Mouse (Mus musculus): ENCODE measurements at regions not wholly inside any gene's neighbourhood (a gene's known extent, or its start where the extent isn't known, plus 50 kb on each side); places are given as distances from the start of the nearest gene placed in this dataset.

GRCm38 (mm10) chr2:128386846-128387621 lies 204.0 kb upstream of the Spdye4c start:
- WGBS (ENCODE audit: insufficient replicate concordance): 57% methylated on average over 4 of the region's 4 CpGs
- no peak overlapping the region for H3K27ac ChIP-seq (replicated peaks)
- peaks cover 10% of the 10 kb centered on the region for H3K27me3 ChIP-seq
- no peak overlapping the region for H3K4me3 ChIP-seq (replicated peaks)
- H3K9me3 ChIP-seq (replicated peaks): no peaks in the 10 kb centered on the region
- no peaks in the 10 kb centered on the region for H3K36me3 ChIP-seq (replicated peaks)
- ATAC-seq (ENCODE audit: insufficient read depth): no peak
- no peaks in the 10 kb centered on the region for H3K4me1 ChIP-seq (replicated peaks)
- no peak overlapping the region for H3K9ac ChIP-seq
- no peak overlapping the region for H3K4me2 ChIP-seq

- Histone ChIP-seq H3K9ac (no peak overlapping the region), H3K4me3 (replicated peaks) (no peak overlapping the region), H3K36me3 (replicated peaks) (no peaks in the 10 kb centered on the region), H3K9me3 (replicated peaks) (no peaks in the 10 kb centered on the region), H3K27ac (replicated peaks) (no peak overlapping the region), H3K27me3 (peaks cover 19% of the 10 kb centered on the region), H3K4me2 (no peak overlapping the region), H3K4me1 (replicated peaks) (no peaks in the 10 kb centered on the region)
- ATAC-seq (ENCODE audit: insufficient read depth): no peak
- 46% methylated on average over 8 of the region's 8 CpGs for WGBS (ENCODE audit: insufficient replicate concordance)
Observed at GRCm38 (mm10) chr2:128387851-128388471, 203.0 kb upstream of the Spdye4c start.

- 33% methylated on average over 7 of the region's 7 CpGs for whole genome bisulfite sequencing (ENCODE audit: insufficient replicate concordance)
- no peaks in the 10 kb centered on the region for H3K9me3 ChIP-seq (replicated peaks)
- H3K27me3 ChIP-seq: peaks cover 29% of the 10 kb centered on the region
- no peak overlapping the region for H3K4me3 ChIP-seq (replicated peaks)
- H3K4me2 ChIP-seq: no peak overlapping the region
- ATAC-seq (ENCODE audit: insufficient read depth): no peak
- H3K36me3 ChIP-seq (replicated peaks): no peaks in the 10 kb centered on the region
- H3K9ac ChIP-seq: no peak overlapping the region
- H3K4me1 ChIP-seq (replicated peaks): peaks cover 1% of the 10 kb centered on the region; the same call in 1 of the 2 replicates
- no peak overlapping the region for H3K27ac ChIP-seq (replicated peaks)
Observed at GRCm38 (mm10) chr2:128388883-128389470, 202.0 kb upstream of the Spdye4c start.

GRCm38 (mm10) chr2:128392344-128392743 lies 198.7 kb upstream of the Spdye4c start:
- Histone ChIP-seq H3K4me2 (no peak overlapping the region), H3K4me1 (replicated peaks) (peaks cover 8% of the 10 kb centered on the region; the same call in 1 of the 2 replicates), H3K27me3 (peaks cover 42% of the 10 kb centered on the region), H3K36me3 (replicated peaks) (no peaks in the 10 kb centered on the region), H3K27ac (replicated peaks) (no peak overlapping the region), H3K4me3 (replicated peaks) (no peak overlapping the region), H3K9ac (no peak overlapping the region), H3K9me3 (replicated peaks) (no peaks in the 10 kb centered on the region)
- ATAC-seq (ENCODE audit: insufficient read depth): no peak
- WGBS (ENCODE audit: insufficient replicate concordance): 6% methylated on average over 9 of the region's 9 CpGs

- no peak for ATAC-seq (ENCODE audit: insufficient read depth)
- H3K4me1 ChIP-seq (replicated peaks): peaks cover 8% of the 10 kb centered on the region; the same call in 1 of the 2 replicates
- H3K27ac ChIP-seq (replicated peaks): no peak overlapping the region
- no peaks in the 10 kb centered on the region for H3K9me3 ChIP-seq (replicated peaks)
- H3K4me3 ChIP-seq (replicated peaks): no peak overlapping the region
- no peak overlapping the region for H3K4me2 ChIP-seq
- WGBS (ENCODE audit: insufficient replicate concordance): 28% methylated on average over 8 of the region's 8 CpGs
- no peaks in the 10 kb centered on the region for H3K36me3 ChIP-seq (replicated peaks)
- no peak overlapping the region for H3K9ac ChIP-seq
- peaks cover 42% of the 10 kb centered on the region for H3K27me3 ChIP-seq
Observed at GRCm38 (mm10) chr2:128393401-128393800, 197.6 kb upstream of the Spdye4c start.

GRCm38 (mm10) chr2:128393921-128394320 lies 197.1 kb upstream of the Spdye4c start:
- no peaks in the 10 kb centered on the region for H3K9me3 ChIP-seq (replicated peaks)
- no peak overlapping the region for H3K4me3 ChIP-seq (replicated peaks)
- peaks cover 42% of the 10 kb centered on the region for H3K27me3 ChIP-seq
- H3K9ac ChIP-seq: no peak overlapping the region
- 33% methylated on average over 5 of the region's 5 CpGs for WGBS (ENCODE audit: insufficient replicate concordance)
- H3K4me2 ChIP-seq: no peak overlapping the region
- ATAC-seq (ENCODE audit: insufficient read depth): no peak
- no peak overlapping the region for H3K27ac ChIP-seq (replicated peaks)
- H3K4me1 ChIP-seq (replicated peaks): peaks cover 8% of the 10 kb centered on the region; the same call in 1 of the 2 replicates
- no peaks in the 10 kb centered on the region for H3K36me3 ChIP-seq (replicated peaks)

- ATAC-seq (ENCODE audit: insufficient read depth): no peak
- Histone ChIP-seq H3K4me1 (replicated peaks) (peaks cover 8% of the 10 kb centered on the region; the same call in 1 of the 2 replicates), H3K36me3 (replicated peaks) (no peaks in the 10 kb centered on the region), H3K27ac (replicated peaks) (no peak overlapping the region), H3K4me3 (replicated peaks) (no peak overlapping the region), H3K9me3 (replicated peaks) (no peaks in the 10 kb centered on the region), H3K27me3 (peaks cover 42% of the 10 kb centered on the region), H3K4me2 (no peak overlapping the region), H3K9ac (no peak overlapping the region)
- WGBS (ENCODE audit: insufficient replicate concordance): 30% methylated on average over 4 of the region's 4 CpGs
Observed at GRCm38 (mm10) chr2:128395308-128396007, 195.6 kb upstream of the Spdye4c start.

GRCm38 (mm10) chr2:128396008-128396346 lies 195.0 kb upstream of the Spdye4c start:
- H3K36me3 ChIP-seq (replicated peaks): no peaks in the 10 kb centered on the region
- H3K4me2 ChIP-seq: no peak overlapping the region
- WGBS (ENCODE audit: insufficient replicate concordance): 1% methylated on average over 9 of the region's 9 CpGs
- no peak for ATAC-seq (ENCODE audit: insufficient read depth)
- no peaks in the 10 kb centered on the region for H3K9me3 ChIP-seq (replicated peaks)
- H3K27me3 ChIP-seq: peaks cover 40% of the 10 kb centered on the region
- H3K27ac ChIP-seq (replicated peaks): no peak overlapping the region
- H3K9ac ChIP-seq: no peak overlapping the region
- peaks cover 8% of the 10 kb centered on the region; the same call in 1 of the 2 replicates for H3K4me1 ChIP-seq (replicated peaks)
- H3K4me3 ChIP-seq (replicated peaks): no peak overlapping the region

GRCm38 (mm10) chr2:128401359-128401758 lies 189.7 kb upstream of the Spdye4c start:
- H3K4me2 ChIP-seq: no peak overlapping the region
- ATAC-seq (ENCODE audit: insufficient read depth): no peak
- H3K36me3 ChIP-seq (replicated peaks): no peaks in the 10 kb centered on the region
- no peak overlapping the region for H3K4me3 ChIP-seq (replicated peaks)
- no peaks in the 10 kb centered on the region for H3K9me3 ChIP-seq (replicated peaks)
- H3K27me3 ChIP-seq: no peaks in the 10 kb centered on the region
- no peaks in the 10 kb centered on the region; the same call in 1 of the 2 replicates for H3K4me1 ChIP-seq (replicated peaks)
- no peak overlapping the region for H3K27ac ChIP-seq (replicated peaks)
- H3K9ac ChIP-seq: no peak overlapping the region
- WGBS (ENCODE audit: insufficient replicate concordance): 76% methylated on average over 8 of the region's 8 CpGs

GRCm38 (mm10) chr2:128403143-128403935 lies 187.7 kb upstream of the Spdye4c start:
- no peak overlapping the region for H3K4me2 ChIP-seq
- no peaks in the 10 kb centered on the region for H3K27me3 ChIP-seq
- no peak overlapping the region for H3K9ac ChIP-seq
- H3K36me3 ChIP-seq (replicated peaks): no peaks in the 10 kb centered on the region
- WGBS (ENCODE audit: insufficient replicate concordance): 54% methylated on average over 11 of the region's 11 CpGs
- H3K9me3 ChIP-seq (replicated peaks): no peaks in the 10 kb centered on the region
- H3K4me3 ChIP-seq (replicated peaks): no peak overlapping the region
- H3K27ac ChIP-seq (replicated peaks): no peak overlapping the region
- H3K4me1 ChIP-seq (replicated peaks): no peaks in the 10 kb centered on the region; the same call in 1 of the 2 replicates
- ATAC-seq (ENCODE audit: insufficient read depth): no peak
